Mouse (Mus musculus) NIH3T3 (cell line): ENCODE measurements at regions not wholly inside any gene's neighbourhood (a gene's known extent, or its start where the extent isn't known, plus 50 kb on each side); places are given as distances from the start of the nearest gene placed in this dataset.

Experiments
- DNase-seq: peaks from one replicate; pipeline ENCODE4 v3.0.0-alpha.2; 2012; ENCODE audit warnings: low read depth

- no peak for DNase-seq
Measured at GRCm38 (mm10) chr9:51523471-51523870, 194.8 kb upstream of the 1810046K07Rik start.

DNA sequence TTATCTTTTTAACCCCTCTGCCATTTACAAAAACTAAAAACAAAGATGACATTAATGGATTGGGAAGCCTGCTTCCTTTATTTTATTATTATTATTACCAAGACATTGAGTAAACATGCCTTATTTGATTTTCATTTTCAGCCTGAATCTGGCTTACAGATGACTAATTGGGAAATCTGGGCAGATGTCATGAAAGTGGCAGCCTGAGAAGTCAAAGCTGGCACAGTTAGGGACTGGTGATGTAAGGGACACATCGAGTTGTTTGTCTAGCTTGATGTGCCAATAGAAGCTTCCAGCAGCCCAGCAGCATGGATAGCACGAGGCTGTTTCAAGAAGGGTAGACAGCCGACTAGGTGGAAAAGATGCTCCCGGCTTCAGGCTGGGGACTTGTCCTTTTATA lies 197.2 kb upstream of the 1810046K07Rik start:
- DNase-seq: no peak

DNA sequence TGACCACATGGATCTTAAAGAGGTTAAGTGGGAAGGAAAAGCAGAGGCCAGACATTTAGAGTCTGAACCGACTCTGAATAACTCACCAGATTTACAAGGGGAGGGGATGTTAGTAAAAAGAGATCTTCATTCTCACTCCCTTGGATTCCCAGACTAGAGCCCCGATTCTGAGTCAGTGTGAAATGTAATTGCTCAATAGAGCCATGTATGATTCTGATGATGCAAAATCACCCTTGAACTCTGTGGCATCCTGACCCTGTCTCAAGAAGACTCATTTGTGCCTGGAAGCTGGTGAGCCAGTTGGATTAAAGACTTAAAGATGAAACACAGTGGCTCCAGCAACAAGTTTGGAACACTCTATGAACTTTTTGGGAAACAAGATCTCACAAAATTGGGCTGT lies 210.2 kb upstream of the 1810046K07Rik start:
- no peak for DNase-seq

- DNase-seq: no peak
Measured at GRCm38 (mm10) chr9:51541940-51542339, 213.2 kb upstream of the 1810046K07Rik start.

DNA sequence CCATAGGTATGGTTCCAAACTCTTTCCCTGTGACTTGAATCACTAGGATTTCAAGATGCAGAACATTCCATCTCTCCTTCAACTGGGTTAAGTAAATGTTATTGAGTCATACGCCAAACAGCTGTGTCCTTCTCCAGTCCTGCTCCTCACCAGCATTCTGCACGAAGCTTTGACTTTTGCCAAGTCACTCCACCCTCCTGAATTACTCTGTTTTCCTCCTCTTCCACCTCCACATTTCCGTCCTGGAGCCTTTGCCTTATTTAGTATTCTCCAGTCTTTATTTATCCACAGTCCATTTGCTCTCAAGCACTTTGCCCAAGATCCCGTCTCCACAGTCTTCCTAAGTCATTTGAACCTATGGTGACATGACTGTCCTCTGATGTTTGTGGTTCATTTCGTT lies 193.1 kb upstream of the Arhgap20 start:
- no peak for DNase-seq

- no peak for DNase-seq
Measured at GRCm38 (mm10) chr9:51581601-51582000, 183.5 kb upstream of the Arhgap20 start.

DNA sequence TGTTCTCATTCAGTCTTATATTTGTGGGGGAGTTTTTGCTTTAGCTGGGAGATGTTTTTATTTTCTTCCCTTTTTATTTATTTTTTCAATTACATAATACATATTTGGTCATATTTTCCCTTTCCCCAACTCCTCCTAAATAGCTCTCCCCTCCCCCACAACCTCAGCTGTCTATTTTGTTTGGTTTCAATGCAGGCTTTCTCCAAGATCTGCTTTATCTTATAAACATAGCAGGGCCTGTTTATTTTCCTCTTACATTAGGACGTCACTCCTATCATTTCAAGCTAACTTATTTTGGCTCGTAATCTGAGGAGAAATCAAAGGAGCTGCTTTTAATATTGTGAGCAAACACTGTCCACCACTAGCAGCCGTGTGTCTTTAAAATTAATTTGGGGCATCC lies 171.4 kb upstream of the Arhgap20 start:
- no peak for DNase-seq

GRCm38 (mm10) chr9:51598706-51599105 lies 166.4 kb upstream of the Arhgap20 start:
- DNase-seq: no peak

DNA sequence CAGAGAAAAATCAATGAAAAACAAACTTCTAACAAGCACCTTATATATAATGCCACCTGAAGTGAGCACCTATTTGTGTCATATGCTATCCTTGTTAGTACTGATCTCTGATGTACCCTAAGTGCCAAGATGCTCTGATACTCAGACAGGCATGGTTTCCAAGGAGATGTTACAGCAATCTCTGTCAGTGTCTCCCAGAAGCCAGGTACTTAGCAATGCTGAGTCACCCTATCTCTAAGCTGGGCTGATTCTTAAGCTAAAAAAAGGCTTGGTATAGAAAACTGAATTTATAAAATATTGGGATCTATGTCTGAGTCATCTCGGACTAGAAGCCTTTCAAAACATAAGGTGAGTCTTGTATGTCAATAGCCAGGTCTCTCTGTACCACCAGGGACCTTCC lies 157.0 kb upstream of the Arhgap20 start:
- DNase-seq: no peak

DNA sequence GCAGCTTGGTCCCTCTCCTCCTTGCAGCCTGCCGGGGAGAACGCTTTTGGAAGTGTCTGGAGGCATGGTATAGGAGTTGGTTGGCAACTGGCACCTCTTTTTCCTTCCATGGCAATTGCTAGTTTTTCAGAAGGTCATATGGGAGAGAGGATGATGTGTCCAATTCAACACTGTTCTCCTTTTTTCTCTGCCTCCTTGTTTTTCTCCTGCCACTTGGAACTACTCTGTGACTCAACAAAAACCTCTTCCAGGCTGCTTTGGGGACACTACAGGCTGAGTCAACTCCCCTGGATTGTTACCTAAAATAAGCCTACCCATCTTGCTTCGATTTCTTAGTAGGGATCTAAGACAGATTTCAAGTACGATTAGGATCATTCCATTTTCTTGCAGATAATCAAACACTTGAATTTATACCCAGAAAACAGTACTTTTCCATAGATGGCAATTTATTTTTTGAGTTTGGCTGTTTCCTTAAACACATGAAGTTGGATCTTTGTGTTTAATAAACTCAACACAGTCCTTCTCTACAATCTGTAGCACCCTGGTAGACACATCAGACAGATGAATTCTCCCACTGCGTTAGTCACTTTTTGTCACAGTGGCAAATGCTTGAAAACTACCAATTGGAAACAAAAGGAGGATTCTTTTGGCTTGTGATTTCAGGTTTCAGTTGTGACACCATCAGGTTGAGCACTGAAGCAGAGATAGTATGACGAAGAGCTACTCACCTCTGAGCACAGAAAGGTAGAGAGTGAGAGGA lies 156.3 kb upstream of the Arhgap20 start:
- no peak for DNase-seq

- DNase-seq: no peak
Measured at GRCm38 (mm10) chr9:51626156-51626555, 139.0 kb upstream of the Arhgap20 start.

GRCm38 (mm10) chr9:51636097-51636496 lies 129.0 kb upstream of the Arhgap20 start:
- no peak for DNase-seq

DNA sequence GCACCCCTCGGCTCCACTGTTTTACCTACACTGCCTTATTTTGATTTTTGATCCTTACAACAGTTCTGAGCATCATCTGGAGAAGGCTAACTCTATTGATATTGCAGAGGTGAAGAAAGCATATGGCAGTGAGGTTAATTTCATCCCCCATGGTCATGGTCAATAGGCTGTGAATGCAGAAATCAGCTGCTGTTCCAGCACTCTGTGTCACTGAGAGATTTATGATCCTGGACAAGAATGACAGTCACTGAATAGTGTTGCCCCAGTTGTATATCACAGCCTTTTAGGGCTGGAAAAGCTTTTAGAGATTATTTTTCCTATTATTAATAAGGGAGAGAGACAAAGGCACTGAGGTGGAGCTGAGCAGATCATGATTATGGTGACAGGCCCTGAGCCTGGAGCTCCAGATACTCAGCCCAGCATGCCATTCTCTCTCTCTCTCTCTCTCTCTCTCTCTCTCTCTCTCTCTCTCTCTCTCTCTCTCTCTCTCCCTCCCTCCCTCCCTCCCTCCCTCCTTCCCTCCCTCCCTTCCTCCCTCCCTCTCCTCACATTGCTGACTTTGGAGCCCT lies 128.5 kb upstream of the Arhgap20 start:
- no peak for DNase-seq

GRCm38 (mm10) chr9:51637131-51637920 lies 127.8 kb upstream of the Arhgap20 start:
- no peak for DNase-seq

DNA sequence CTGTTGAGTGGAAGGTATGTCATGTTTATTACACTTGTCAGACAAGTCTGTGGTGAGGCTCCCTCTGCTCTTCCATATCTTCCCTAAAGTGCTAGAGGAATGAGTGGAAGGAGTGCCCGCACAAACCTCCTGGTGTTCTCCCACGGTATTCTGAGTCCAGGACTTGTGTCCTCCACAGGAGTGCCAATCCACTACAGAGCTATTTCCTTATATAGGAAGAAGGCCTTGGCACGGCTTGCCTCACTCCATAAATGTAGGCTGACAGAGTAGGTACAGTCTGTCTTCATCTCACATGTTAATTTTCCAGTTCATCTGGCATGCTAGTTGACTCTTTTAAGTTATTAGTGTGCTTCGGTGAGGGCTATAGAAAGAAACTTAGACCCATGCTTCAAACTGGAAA lies 123.4 kb upstream of the Arhgap20 start:
- DNase-seq: no peak

GRCm38 (mm10) chr9:51645426-51645825 lies 119.7 kb upstream of the Arhgap20 start:
- no peak for DNase-seq

DNA sequence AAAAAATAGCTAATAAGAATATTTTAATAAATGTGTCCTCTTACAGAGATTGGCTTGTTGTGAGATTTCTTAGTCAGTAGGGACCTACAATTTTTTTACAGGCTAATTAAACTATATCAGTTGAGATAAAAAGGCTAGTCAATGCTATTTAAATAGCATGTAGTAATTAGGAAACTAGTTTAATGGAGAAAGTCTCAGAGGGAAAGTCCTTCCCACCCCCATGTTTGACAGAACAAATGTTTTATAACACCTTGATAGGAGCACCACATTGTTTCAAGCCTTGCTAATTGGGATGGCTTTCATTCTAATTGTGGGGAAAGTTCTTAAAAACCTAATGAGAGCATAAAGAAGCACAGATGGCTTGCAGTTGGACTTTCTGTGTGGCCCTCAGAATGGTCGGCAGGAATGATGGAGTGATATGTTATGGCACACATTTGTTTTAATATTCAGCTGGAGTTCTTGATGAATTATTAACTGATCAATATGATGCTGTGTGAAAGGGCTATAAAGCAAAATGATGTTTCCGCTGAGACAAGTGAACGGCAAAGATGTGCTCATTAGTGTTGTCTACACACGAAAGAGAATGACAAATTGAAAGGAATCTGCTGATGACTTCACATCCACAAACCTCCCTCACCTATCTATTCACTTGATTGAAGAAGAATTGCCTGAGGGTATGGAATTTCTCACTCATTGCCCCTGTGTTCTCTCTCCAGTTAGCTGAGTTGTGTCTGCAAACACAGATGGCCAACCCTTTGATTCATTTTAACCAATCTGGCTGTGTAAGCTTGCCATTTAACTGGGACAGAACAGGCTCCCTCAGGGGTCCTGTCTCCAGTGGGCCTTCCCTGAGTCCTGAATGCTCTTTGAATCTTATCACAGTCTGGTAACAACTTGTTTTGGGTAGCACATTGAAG lies 111.5 kb upstream of the Arhgap20 start:
- DNase-seq: no peak

- DNase-seq: no peak
Measured at GRCm38 (mm10) chr9:51654645-51655044, 110.5 kb upstream of the Arhgap20 start.

GRCm38 (mm10) chr9:51657796-51658195 lies 107.3 kb upstream of the Arhgap20 start:
- peak; percentile 44 for DNase-seq

- no peak for DNase-seq
Measured at GRCm38 (mm10) chr9:51660908-51661874, 103.9 kb upstream of the Arhgap20 start.

- no peak for DNase-seq
Measured at GRCm38 (mm10) chr9:51661911-51662310, 103.2 kb upstream of the Arhgap20 start.
